Mouse (Mus musculus) layer of hippocampus, adult 8-10 months (tissue): ENCODE data around the gene Dalrd3. TPM values are rescaled to one million over a fixed set of nuclear protein-coding genes. Genes with fewer than 3 reads are reported as not detected.
"Not testable (repeated sequence)": the region's sequence is repeated elsewhere in the genome, so short reads cannot be mapped to it uniquely, and the experiment has no call there.

Experiments used
- DNase-seq, 2 experiments: peaks; one replicate each; pipeline ENCODE4 v3.0.0; 2022; ENCODE audit warnings: low spot score in 2 of 2
- total RNA-seq, 4 experiments: library from RNA; stranded (reverse); gene quantifications; 2 replicates each; pipeline ENCODE4 v1.2.4; 2022

The Dalrd3 gene
- total RNA-seq, 4 experiments from 2014 or later: 89.4 to 104 (median 95.7) TPM

DNA sequence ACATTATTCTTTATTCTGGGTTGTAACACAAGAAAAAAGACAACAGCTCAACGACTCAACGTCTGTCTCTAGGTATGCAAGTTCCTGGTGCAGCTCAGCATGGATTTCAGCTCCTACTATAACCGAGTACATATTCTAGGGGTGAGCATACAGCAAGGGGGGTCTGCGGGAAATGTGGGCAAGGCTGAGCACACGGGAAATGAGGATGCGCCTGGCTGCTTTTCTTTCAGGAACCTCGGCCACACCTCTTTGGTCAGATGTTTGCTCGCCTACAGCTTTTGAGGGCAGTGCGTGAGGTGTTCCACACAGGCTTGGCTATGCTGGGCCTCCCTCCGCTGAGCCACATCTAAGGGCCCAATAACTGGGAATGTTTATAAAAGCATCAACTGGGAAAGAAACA is 2.6 kb downstream of the Dalrd3 start:
- DNase-seq: peak in 1 of 2 experiments; percentile 9

DNA sequence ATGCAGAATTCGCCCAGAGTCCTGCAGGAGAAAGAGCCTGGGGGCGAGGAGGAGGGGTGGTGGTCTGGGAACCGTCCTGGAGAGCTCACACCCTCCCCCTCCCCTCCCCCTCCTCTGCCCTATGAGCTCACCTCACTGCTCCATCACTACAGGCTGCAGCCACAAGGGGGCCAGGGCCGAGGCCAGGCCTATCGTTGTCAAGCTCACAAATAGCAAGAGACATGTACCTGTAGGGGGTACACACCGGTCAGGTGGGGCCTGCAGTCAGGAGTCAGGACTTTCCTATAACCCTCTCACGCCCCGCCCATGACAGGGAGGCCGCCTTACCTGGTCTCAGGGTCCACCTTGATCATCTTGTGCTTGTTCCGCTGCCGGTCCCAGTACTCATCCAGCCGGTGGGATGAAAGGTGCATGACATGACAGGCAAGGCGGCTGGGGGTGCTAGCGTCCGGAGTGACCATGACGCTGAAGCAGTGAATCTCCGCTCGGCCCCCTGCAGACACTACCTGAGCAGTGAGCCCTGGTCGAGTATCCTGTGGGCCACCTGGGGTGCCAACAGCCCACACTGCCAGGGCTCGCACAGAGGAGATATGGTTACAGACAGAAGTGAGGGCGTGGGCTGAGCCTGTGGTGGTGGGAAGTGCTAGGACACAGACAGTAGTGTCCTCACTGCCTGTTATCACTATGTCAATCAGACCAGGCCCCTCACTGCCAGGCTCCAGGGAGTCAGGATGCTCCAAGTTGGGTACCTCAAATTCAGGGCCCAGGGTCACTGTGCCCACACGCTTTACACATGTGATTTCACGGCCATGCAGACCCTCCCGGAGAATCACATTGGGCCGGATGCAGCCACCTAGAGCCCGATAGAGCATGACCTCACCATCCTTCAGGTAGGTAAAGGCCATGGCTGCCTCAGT is 4.3 kb downstream of the Dalrd3 start:
- peak in 1 of 2 experiments; percentile 35 for DNase-seq

DNA sequence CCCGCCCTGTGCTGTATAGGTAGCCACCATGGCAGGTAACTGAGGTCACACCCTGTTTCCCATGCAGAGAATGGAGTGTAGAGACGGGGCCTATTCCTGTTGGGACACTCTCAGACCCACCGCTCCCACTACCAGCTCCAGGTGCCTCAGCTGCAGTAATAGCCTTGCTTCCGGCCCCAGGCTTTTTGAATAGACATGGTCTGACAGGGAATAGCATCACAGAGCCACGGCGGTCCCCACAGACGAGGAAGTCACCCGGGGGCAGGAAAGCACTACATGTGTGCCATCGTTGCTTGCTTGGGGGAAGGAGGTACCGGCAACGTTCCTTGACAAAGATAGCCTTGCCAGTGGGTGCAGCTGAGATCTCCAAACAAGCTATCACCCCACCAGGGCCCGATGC is 5.2 kb downstream of the Dalrd3 start:
- DNase-seq: no peak

DNA sequence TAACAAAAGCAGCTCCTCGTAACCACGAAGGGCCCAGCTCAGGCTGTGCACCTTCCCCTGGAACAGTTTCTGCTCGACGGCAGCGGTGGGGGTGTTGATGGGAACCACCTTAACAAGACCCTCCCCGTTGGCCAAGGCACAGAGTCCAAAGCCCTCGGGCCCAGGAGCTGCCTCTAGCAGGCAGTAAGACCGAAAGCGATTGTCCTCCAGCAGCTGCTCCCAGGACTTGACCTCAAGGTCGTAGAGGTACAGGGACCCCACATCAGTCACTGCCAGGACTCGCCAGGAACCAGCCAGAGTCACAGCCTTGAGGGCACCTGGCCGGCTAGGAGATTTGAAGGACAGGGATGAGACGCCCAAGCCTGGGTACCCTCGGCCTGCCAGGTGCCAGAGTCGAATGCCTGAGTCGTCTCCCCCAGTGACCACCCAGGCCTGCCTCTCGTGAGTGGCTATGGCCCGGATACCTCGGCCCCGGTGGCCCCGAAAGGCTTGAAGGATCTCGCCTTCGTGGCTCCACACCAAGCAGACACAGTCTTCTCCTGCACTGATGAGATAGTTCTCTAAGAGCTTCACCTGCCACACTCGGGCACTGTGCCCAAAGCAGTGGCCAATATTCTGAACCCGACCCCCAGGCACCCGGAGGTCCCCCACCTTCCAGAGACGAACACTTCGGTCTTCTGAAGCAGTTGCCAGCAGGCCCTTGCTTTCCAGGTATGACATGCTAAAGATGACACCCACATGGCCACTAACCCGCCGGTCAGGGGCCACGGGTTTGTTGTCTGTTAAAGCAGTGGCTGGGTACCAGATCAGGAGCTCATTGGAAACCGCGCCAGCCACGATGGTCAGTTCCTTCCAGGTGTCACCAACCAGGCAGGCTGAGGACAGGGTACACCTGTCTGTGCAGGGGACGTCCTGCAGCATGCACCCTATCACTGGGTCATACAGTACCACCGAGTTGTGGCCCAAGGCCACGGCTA is 5.9 kb downstream of the Dalrd3 start:
- peak in 1 of 2 experiments; percentile 9 for DNase-seq

DNA sequence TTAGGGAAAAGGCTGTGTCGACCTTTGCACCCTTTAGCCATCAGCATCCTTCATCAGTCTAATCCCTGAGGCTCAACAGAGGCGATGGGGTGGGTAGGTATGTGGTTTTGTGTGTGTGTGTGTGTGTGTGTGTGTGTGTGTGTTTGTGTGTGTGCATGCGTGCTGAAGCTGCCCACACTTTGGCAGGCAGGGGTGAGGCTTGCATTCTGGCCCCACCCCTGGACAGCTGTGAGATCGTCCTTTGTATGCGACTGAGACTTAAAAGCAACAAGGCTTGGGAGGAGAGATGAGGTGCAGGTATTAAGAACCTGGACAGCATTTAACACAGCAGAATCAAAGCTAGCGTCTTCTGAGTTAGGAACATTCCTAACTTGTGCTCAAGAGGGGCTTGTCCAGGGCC is 7.3 kb downstream of the Dalrd3 start:
- DNase-seq: no peak

DNA sequence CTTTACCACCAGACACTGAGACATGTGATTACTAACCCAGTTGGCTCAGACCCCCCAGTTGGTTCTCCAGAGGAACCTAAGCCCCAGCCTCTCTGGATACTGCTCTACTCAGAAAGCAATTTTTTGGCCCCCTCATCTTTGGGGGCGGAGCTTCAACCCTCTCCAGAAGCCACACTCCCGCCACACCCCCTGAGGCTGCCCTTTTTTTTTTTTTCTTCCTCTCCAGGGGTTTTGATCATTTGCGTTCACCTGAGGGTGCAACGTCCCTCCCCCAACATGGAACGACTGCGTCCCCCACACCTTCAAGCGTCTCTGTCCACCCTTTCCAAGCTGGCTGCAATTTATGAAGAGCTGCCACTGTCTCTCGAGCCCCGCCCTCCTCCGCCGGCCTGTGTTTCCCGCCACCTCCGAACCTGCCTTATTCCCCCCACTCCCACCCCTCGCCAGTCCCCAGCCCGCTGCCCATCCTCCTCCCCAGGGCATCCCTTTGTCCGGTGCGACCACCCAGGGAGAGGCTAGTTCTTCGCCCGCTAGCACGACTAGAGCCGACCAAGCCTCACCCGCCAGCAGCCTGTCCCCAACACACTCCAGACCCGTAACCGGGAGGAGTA is 8.4 kb downstream of the Dalrd3 start:
- peak in 1 of 2 experiments; percentile 30 for DNase-seq

DNA sequence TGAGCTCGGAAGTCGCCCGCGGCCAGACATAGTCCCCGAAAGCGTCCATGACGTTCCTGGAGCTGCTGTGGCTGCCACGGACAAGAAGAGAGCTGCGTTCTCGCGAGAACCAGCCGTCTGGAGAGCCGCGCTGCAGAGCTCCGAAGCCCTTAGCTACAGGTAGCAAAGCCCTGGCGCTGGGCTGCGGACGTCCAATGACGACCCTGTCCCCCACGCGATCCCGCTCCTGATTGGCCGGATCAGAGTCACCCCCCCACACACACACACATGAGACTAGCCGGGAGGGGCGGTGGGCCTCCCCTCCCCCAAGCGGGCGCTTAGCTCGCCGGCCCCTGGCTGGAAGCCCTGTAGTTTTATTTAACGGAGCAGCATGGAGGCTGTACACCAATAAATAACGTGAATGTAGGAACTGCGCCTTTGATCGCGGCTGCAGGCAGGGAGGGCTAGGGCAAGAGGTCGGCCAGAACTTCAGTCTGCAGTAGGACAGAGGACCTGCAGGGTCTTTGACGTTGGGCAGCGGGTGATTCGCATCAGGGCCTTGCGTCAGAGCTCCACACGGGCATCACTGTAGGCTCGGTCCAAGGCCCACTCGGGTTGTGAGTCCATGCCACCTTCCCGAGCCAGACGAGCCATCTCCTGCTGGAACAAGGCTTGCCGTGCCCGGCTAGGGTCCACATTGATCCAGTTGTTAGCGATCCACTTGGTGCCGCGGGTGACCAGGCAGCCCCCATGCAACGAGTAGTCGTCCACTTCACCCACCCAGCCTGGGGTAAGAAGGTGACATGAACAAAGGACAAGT is 9.1 kb downstream of the Dalrd3 start, which contains the start of gene Wdr6:
Wdr6 (minus strand) TSS at position 195 of the 799 bp plus-strand sequence.
- peak; percentile 89 to 92 for DNase-seq

DNA sequence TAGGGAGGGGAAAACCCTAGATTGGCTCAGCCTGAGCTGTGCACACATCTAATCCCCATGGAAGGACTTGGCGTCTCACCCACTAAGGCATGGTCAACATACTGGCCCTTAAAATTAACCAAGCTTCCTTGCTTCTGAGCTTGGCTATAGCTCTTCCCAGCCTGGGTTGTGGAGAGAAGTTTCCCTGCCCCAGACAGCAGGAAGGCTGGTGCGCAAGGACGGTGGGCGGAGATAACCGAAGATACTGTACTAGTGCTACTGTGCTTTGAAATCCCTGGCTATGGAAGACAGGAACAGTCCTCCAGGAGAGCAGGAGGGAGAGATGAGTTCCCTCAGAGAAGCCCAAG is 9.6 kb downstream of the Dalrd3 start:
- peak in 1 of 2 experiments; percentile 25 for DNase-seq

DNA sequence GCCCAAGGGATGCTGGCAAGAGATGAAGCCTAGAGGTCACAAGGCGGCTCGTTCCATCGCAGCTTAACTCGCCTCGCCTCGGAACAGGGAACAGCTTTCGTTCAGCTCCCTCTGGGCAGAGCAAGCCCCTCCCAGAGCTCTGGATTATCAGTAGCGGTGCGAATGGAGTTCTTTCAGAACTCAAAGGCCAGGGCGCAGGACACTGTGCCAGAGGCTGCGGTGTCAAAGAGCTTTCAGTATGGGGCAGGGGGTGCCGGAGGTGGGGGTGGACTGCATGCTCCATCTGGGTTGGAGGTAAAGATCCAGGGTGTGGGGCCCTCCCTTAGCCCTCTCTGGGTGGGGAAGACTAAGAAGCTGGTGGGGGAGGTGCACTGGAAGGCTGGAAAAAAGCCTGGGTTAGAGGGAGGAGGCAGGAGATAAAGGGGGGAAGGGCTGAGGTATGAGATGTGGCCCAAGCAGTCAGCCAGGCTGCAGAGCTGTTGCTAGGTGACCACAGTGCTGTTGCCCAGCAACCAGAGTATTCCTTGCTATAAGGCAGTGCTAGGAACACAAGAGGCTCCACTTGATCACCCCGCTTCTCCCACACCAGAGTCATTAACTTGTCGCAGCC is 18.0 kb downstream of the Dalrd3 start:
- DNase-seq: peak; percentile 88 to 91

DNA sequence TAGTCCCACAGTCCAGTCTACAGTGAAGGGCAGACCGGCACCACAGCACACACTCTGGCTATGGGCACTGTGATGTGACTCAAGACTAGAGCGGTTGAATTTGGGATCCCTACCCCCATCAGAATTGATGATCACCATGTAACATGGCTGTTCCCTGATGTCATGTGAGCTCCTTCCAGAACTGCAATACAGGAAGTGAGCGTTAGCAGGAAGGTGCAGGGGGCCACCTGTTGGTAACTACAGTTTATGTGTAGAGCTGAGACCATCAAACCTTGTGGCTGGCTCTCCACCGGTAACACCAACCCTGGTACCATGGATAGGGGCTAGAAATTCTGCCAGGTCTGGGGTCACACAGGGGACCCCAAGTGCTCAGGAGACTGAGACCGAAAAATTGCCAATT is 19.5 kb downstream of the Dalrd3 start:
- DNase-seq: peak in 1 of 2 experiments; percentile 49

DNA sequence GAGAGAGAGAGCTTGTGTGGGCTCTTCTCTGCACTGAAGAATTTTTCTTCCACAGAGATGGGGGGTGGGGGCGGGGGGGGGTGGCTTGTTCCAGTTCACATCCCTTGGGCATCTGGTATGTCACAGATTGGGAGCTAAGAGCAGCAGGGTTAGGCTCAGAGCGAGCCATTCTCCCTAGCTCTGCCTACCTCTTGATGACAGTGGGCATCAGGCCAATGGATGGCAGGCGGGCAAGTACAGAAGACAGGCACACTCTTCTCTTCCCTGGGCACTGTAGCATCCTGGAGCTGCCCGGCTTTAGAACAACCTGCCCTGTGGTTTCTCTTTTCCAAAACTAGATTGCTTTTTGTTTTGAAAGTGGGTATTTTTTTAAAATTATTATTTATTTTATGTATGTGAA is 21.8 kb downstream of the Dalrd3 start:
- DNase-seq: no peak

DNA sequence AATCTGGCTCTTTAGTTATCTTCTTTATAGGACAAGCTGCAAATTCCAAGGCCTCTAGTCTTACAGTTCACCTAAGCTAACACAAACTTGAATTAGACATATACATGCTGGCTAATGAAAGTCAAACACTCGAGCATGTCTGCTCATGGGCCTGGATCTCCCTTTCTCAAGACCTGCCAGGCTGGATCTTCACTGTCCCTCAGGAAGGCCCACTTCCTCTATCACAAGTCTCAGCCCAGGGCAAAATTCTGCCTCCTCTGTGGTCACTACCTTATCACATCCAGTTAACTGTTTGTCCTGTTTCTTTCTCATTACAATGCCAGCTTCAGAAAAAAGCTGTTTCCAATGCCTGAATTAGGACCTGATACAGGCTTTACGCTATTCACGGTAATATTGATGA is 24.7 kb downstream of the Dalrd3 start:
- DNase-seq: no peak

DNA sequence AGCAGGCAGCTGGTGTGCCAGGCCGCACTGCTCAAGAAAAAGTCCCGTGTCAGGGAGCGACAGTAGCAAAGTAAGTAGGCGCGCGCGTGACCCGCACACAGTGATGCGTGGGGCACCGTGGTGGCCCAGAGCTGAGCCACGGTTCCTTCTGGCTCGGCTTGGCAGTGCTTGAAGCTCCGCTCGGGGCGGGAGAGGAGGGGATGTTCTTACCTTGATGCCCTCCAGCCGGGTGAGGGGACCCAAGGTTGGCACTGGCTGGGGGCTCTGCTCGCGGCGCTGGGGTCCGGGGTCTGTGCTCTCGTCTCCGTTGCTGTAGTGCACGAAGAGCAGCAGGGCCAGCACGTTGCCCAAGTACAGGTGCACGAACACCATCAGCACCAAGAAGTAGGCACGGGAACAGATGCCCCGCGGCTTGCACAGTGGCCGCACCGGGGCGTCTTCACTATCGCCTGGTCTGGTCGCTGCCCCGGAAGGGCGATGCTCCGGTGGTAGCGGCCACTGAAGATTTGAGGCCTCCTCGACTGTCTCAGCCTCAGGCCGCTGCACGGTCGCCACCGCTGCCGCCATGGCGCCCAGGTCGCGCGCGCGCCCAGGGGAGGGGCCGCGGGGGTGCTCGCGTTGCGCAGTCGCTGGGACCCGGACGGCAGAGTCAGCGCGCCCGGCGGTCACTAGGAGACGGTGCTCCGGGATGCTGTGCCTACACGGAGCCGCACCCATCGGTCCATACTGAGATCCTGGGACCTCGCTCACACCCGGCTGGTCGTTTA is 27.5 kb downstream of the Dalrd3 start, which contains the start of gene P4htm:
P4htm (minus strand) TSS at position 670 of the 767 bp plus-strand sequence.
- DNase-seq: peak; percentile 67 to 78

DNA sequence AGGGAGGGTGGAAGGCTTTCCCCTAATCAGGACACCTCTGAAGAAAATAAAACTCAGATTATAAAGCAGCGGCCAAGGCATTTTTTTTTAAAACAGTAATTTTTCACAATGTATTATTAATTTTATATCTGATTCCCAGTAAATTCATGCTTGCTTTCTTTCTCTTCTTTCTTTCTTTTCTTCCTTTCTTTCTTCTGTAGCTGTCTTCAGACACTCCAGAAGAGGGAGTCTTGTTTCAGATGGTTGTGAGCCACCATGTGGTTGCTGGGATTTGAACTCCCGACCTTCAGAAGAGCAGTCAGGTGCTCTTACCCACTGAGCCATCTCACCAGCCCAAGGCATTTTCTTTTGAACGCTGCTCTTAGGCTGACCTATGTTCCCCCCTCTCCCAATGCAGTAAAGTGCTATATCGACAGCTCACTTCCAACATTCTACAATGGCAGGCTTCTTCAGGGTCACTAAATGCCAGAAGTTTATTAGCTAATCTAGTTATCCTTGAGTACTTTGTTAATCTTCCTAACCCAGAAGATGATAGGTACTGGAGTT is 29.4 kb downstream of the Dalrd3 start:
- no peak for DNase-seq

DNA sequence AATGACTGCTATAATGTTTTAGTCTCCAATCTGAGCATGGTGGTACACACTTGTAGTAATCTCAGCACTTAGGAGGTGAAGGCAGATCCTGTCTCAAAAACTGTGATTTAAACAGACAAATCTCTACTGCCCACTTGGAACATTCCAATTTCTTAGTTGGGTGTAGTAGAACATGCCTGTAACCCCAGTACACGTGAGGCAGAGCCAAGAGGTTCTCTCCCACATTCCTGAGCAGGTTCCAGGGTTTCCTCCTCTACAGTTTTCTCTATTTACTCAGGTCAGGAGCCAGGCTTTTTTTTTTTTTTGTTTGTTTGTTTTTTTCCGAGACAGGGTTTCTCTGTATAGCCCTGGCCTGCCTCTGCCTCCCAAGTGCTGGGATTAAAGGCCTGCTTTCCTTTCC is 30.3 kb downstream of the Dalrd3 start:
- no peak for DNase-seq

DNA sequence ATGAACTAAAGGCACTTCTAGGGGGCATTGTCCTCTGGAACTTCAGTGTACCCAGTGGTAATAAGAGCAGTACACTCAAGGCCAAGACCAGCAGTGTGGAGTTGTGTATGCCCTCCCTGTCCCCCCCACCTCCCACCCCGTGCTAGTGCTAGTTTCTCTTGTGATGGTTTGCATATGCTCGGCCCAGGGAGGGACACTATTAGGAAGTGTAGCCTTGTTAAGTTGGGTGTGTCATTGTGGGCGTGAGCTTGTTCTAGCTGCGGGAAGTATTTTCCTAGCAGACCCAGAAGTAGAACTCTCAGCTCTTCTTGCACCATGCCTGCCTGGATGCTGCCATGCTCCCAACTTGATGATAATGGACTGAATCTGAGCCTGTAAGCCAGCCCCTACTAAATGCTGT is 32.3 kb downstream of the Dalrd3 start:
- DNase-seq: no peak

DNA sequence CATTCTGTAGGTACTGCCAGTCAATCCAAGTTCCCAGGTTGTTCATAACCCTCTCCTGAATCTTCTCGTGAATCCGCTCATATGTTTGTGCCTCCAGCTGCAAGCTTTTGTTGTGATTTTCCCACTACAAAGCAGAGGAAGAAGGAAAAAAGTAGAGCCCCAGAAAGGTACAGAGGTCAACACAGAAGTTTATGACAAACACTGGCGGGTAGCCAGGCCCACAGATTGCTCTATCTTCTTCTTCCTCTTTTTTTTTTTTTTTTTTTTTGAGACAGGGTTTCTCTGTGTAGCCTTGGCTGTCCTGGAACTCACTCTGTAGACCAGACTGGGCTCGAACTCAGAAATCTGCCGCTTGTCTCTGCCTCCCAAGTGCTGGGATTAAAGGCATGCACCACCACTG is 38.2 kb downstream of the Dalrd3 start:
- not testable (repeated sequence) for DNase-seq

DNA sequence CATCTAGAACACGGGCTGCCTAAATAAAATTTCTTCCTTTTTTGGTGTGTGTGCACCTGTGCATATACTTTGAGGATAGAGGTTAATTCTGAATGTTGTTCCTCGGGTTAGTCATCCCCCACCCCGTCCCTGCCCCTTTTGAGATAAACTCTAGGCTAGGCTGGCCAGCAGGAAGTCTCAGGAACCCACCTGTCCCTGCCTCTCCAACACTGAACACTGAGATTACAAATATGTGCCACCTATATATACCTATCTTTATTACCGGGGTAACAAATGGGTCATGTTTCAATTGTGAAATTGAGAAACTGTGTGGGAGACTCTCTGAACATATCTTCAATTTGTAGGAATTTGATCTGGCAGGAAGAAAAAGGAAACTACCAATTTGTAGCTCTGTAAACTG is 39.2 kb downstream of the Dalrd3 start:
- no peak for DNase-seq

DNA sequence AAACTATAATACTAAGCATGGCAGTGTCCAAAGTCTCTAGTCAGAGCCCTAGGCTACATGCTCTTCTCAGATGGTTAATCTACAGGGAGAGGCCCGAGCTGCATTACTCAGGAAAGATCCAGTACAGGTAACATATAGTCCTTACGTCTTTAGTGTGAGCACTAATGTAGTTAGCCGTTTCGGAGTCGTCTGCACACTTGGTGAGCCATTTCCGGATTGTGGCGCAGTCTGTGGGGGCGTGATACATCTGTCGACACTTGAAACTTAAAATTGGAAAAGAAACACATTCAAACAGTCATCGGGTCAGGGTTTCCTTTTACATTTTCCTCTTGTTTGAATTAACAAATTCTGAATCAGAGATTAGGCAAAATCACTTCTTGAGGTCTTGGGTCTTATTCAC is 41.8 kb downstream of the Dalrd3 start:
- no peak for DNase-seq
